Mouse (Mus musculus): ENCODE measurements around the gene Zfp111. TPM values are rescaled to one million over a fixed set of nuclear protein-coding genes. Genes with fewer than 3 reads are reported as not detected.

The Zfp111 gene
- total RNA-seq, 2 experiments from 2014 or later = 18.1 to 21.2 TPM

DNA sequence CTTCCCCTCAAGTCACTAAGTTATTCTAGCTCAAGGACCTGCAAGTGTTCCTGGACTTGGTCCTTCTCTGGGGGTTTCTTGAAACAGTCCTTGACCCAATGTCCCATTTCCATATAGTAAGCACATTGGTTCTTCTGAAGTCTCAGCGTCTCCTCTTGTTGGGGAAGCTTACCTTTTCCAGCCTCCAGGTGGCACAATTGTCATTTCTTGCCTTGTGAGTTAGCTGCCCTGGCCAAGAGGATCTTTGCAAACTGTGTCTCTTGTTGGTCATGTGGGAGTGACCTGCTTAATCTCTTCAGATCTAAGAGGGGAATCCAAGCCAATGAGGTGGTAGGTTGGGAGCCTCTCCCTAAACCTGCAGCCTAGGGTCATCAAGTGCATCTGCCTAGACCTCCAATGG, 58.0 kb downstream of the Zfp111 start:
- peak; percentile 90 for ATAC-seq (replicated peaks; ENCODE audit: poor library complexity, severe bottlenecking)

Other genes with a start within 250 kb of the Zfp111 start
- not detected in 2 replicates for gene Vmn1r181, start 236.8 kb downstream of the Zfp111 start, total RNA-seq (2014; fragmentation: Nextera tagmentation)
- gene Vmn1r181, start 236.8 kb downstream of the Zfp111 start, total RNA-seq (2017) = not detected in 2 replicates
- not detected in 2 replicates for gene V1rd19, start 209.8 kb downstream of the Zfp111 start, total RNA-seq (2014; fragmentation: Nextera tagmentation)
- gene V1rd19, start 209.8 kb downstream of the Zfp111 start, total RNA-seq (2017) = not detected in 2 replicates
- not detected in 2 replicates for gene Vmn1r183, start 158.2 kb downstream of the Zfp111 start, total RNA-seq (2014; fragmentation: Nextera tagmentation)
- not detected in 2 replicates for gene Vmn1r183, start 158.2 kb downstream of the Zfp111 start, total RNA-seq (2017)
- 16.5 and 20.9 TPM in 2 replicates for gene Zfp180, start 129.5 kb downstream of the Zfp111 start, total RNA-seq (2014; fragmentation: Nextera tagmentation)
- gene Zfp180, start 129.5 kb downstream of the Zfp111 start, total RNA-seq (2017) = 13.9 and 25.8 TPM in 2 replicates
- 1.1 and 1.9 TPM in 2 replicates for gene Zfp112, start 99.1 kb downstream of the Zfp111 start, total RNA-seq (2014; fragmentation: Nextera tagmentation)
- gene Zfp112, start 99.1 kb downstream of the Zfp111 start, total RNA-seq (2017) = 0.22 and 0.57 TPM in 2 replicates
- gene Zfp235, start 77.3 kb downstream of the Zfp111 start, total RNA-seq (2014; fragmentation: Nextera tagmentation) = 8.6 and 10.4 TPM in 2 replicates
- 8.9 and 9.6 TPM in 2 replicates for gene Zfp235, start 77.3 kb downstream of the Zfp111 start, total RNA-seq (2017)
- gene Zfp114, start 36.4 kb downstream of the Zfp111 start, total RNA-seq (2014; fragmentation: Nextera tagmentation) = 0.62 and 2.0 TPM in 2 replicates
- gene Zfp114, start 36.4 kb downstream of the Zfp111 start, total RNA-seq (2017) = 2.4 and 3.5 TPM in 2 replicates
- gene Zfp109, start 26.1 kb upstream of the Zfp111 start, total RNA-seq (2014; fragmentation: Nextera tagmentation) = 3.3 and 7.0 TPM in 2 replicates
- 8.7 and 9.0 TPM in 2 replicates for gene Zfp109, start 26.1 kb upstream of the Zfp111 start, total RNA-seq (2017)
- 1.5 and 3.1 TPM in 2 replicates for gene Zfp108, start 43.4 kb upstream of the Zfp111 start, total RNA-seq (2014; fragmentation: Nextera tagmentation)
- 2.6 and 3.3 TPM in 2 replicates for gene Zfp108, start 43.4 kb upstream of the Zfp111 start, total RNA-seq (2017)
- 1.3 and 3.9 TPM in 2 replicates for gene Zfp93, start 59.0 kb upstream of the Zfp111 start, total RNA-seq (2014; fragmentation: Nextera tagmentation)
- 1.1 and 3.0 TPM in 2 replicates for gene Zfp93, start 59.0 kb upstream of the Zfp111 start, total RNA-seq (2017)
- gene Zfp61, start 89.8 kb upstream of the Zfp111 start, total RNA-seq (2014; fragmentation: Nextera tagmentation) = 16.5 and 16.8 TPM in 2 replicates
- gene Zfp61, start 89.8 kb upstream of the Zfp111 start, total RNA-seq (2017) = 16.7 and 27.7 TPM in 2 replicates
- gene Zfp94, start 105.2 kb upstream of the Zfp111 start, total RNA-seq (2014; fragmentation: Nextera tagmentation) = 5.8 and 6.0 TPM in 2 replicates
- gene Zfp94, start 105.2 kb upstream of the Zfp111 start, total RNA-seq (2017) = 2.0 and 3.4 TPM in 2 replicates
- gene Tescl, start 122.5 kb upstream of the Zfp111 start, total RNA-seq (2014; fragmentation: Nextera tagmentation) = not detected in 2 replicates
- gene Tescl, start 122.5 kb upstream of the Zfp111 start, total RNA-seq (2017) = not detected in 2 replicates
- not detected in 2 replicates for gene Lypd5, start 137.8 kb upstream of the Zfp111 start, total RNA-seq (2014; fragmentation: Nextera tagmentation)
- not detected in 2 replicates for gene Lypd5, start 137.8 kb upstream of the Zfp111 start, total RNA-seq (2017)
- 24.2 and 31.4 TPM in 2 replicates for gene Kcnn4, start 158.8 kb upstream of the Zfp111 start, total RNA-seq (2014; fragmentation: Nextera tagmentation)
- gene Kcnn4, start 158.8 kb upstream of the Zfp111 start, total RNA-seq (2017) = 36.3 and 43.5 TPM in 2 replicates
- 21.6 and 29.5 TPM in 2 replicates for gene Smg9, start 188.2 kb upstream of the Zfp111 start, total RNA-seq (2014; fragmentation: Nextera tagmentation)
- 19.5 and 21.8 TPM in 2 replicates for gene Smg9, start 188.2 kb upstream of the Zfp111 start, total RNA-seq (2017)
- gene Irgc1, start 240.9 kb upstream of the Zfp111 start, total RNA-seq (2014; fragmentation: Nextera tagmentation) = not detected in 2 replicates
- not detected in 2 replicates for gene Irgc1, start 240.9 kb upstream of the Zfp111 start, total RNA-seq (2017)